ENCODE assay signal across 10 mouse cellular contexts in the genomic region with DNA sequence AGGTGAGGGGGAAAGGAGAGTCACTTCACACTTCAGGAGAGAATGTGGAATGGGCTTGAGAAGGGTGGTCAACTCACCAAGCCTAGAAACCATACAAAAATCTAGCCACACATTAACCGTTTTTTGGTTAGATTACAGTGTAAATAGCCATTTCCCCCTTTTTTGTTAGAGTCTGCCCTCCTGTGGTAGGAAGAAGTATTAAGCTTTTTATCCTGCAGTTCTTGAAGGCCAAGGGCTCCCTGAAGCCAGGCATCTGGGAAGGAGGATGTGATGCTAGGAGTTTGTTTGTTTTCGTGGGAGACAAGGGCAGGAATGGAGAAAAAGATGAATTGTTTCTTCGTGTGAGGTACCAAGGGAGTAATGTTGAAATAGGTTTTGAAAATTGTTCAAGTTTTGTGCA.
DNase-seq lines count a peak whose midpoint lies in the region; ATAC-seq and TF ChIP-seq lines count a peak whose summit lies in the region.
"Had no signal": no experiment of that assay in that cellular context is flagged by ENCODE, and none has a peak within 500 bp of the region (broad histone marks: within the 10 kb centered on the region; RNA-seq: fewer than 3 reads in every experiment).

No protein-coding gene starts in this region.

- H3K27me3 ChIP-seq in heart, adult 2 months (ENCODE audit: control insufficient read depth, insufficient read depth, low read length) = no peaks in the 10 kb centered on the region
- H3K27me3 ChIP-seq in heart, embryonic 10.5 days (ENCODE audit: insufficient read depth, poor library complexity, severe bottlenecking) = no peaks in the 10 kb centered on the region
- no peaks in the 10 kb centered on the region for H3K27me3 ChIP-seq in lung, postnatal 0 days (replicated peaks; ENCODE audit: insufficient read depth, low read length)
- H3K27me3 ChIP-seq in MEL (ENCODE audit: control insufficient read depth in 1 of 2, insufficient read depth in 2 of 2, low read length in 2 of 2) = no peaks in the 10 kb centered on the region

- no peak for TF ChIP-seq POLR2A in heart, adult 2 months (IDR thresholded peaks at IDR 0.05; ENCODE audit: insufficient read depth, low read depth, low read length)
- TF ChIP-seq POLR2A in MEL (IDR thresholded peaks at IDR 0.05; ENCODE audit: control insufficient read depth in 1 of 2, insufficient read depth in 1 of 2, low read depth in 1 of 2, low read length in 2 of 2, poor library complexity in 1 of 2) = no peak

- TF ChIP-seq CTCF in heart, adult 2 months (IDR thresholded peaks at IDR 0.05) = peak; percentile 59
- TF ChIP-seq CTCF in lung, postnatal 0 days (IDR thresholded peaks at IDR 0.05) = peak; percentile 58
- TF ChIP-seq CTCF in MEL (IDR thresholded peaks at IDR 0.05 in 2 of 3, conservative IDR thresholded peaks at IDR 0.05 in 1 of 3; ENCODE audit: control insufficient read depth in 1 of 3, insufficient read depth in 1 of 3, low read depth in 2 of 3, low read length in 3 of 3, poor library complexity in 1 of 3, severe bottlenecking in 1 of 3) = peak in 2 of 3 experiments; percentile 4 to 28; a peak in 2 of 6 replicates

- no peak for TF ChIP-seq EP300 in heart, adult 2 months (IDR thresholded peaks at IDR 0.05; ENCODE audit: insufficient read depth, low read depth, low read length)
- TF ChIP-seq EP300 in lung, postnatal 0 days (IDR thresholded peaks at IDR 0.05) = no peak
- TF ChIP-seq EP300 in MEL (IDR thresholded peaks at IDR 0.05; ENCODE audit: low read depth in 1 of 2, low read length in 2 of 2) = no peak

- no peaks in the 10 kb centered on the region for H3K4me1 ChIP-seq in heart, adult 2 months (ENCODE audit: control insufficient read depth, insufficient read depth, low read length)
- H3K4me1 ChIP-seq in heart, embryonic 10.5 days = no peaks in the 10 kb centered on the region
- H3K4me1 ChIP-seq in lung, postnatal 0 days (ENCODE audit: insufficient read depth, low read depth, low read length) = no peaks in the 10 kb centered on the region
- H3K4me1 ChIP-seq in MEL (ENCODE audit: control insufficient read depth in 1 of 2, insufficient read depth in 2 of 2, low read length in 2 of 2) = no peaks in the 10 kb centered on the region

- H3K4me3 ChIP-seq in heart, adult 2 months = no peak overlapping the region
- H3K4me3 ChIP-seq in heart, embryonic 10.5 days = no peak overlapping the region
- H3K4me3 ChIP-seq in lung, postnatal 0 days (ENCODE audit: low read depth, low read length) = no peak overlapping the region
- no peak overlapping the region for H3K4me3 ChIP-seq in MEL (ENCODE audit: control insufficient read depth in 1 of 2, insufficient read depth in 1 of 2, low read depth in 2 of 2, low read length in 2 of 2)

- no peak for ATAC-seq in lung, postnatal 0 days
- ATAC-seq in inflammation-experienced regulatory T-cells, adult 6 months = peak; percentile 43

- H3K79me2 ChIP-seq in heart, adult 2 months (replicated peaks; ENCODE audit: control insufficient read depth, insufficient read depth, low read length) = no peaks in the 10 kb centered on the region
- H3K79me2 ChIP-seq in MEL (ENCODE audit: control insufficient read depth, insufficient read depth, low read length, poor library complexity) = no peaks in the 10 kb centered on the region

- no peak overlapping the region for H3K4me2 ChIP-seq in lung, postnatal 0 days (replicated peaks; ENCODE audit: low read depth, low read length)
- H3K4me2 ChIP-seq: midbrain, embryonic 11.5 days had no signal

- no peak for DNase-seq in heart, adult 2 months
- no peak for DNase-seq in heart, embryonic 10.5 days (ENCODE audit: low spot score)
- DNase-seq in lung, postnatal 0 days (ENCODE audit: low spot score) = peak; percentile 14
- no peak for DNase-seq in lung, postnatal 4 days
- DNase-seq in MEL (ENCODE audit: low read depth, low spot score) = peak; percentile 6
- DNase-seq in cerebellum, postnatal 4 days (ENCODE audit: low spot score in 2 of 2) = no peak
- DNase-seq in c-Kit-positive CD71-positive TER-119-positive erythroid progenitor cells, embryonic 14.5 days (ENCODE audit: low spot score) = no peak
- DNase-seq: cerebellum, adult 9-10 months had no signal

- no peak overlapping the region for H3K27ac ChIP-seq in heart, adult 2 months
- H3K27ac ChIP-seq in heart, embryonic 10.5 days = no peak overlapping the region
- no peak overlapping the region for H3K27ac ChIP-seq in lung, postnatal 0 days (ENCODE audit: low read length)
- no peak overlapping the region for H3K27ac ChIP-seq in MEL (ENCODE audit: control insufficient read depth, low read depth, low read length)

- H3K9me3 ChIP-seq in heart, embryonic 10.5 days = no peaks in the 10 kb centered on the region
- H3K9me3 ChIP-seq in lung, postnatal 0 days (ENCODE audit: low read length) = no peaks in the 10 kb centered on the region
- H3K9me3 ChIP-seq in MEL (replicated peaks; ENCODE audit: insufficient read depth, low read length) = no peaks in the 10 kb centered on the region

- 16% methylated on average over 3 of the region's 3 CpGs for WGBS in heart, adult 2 months
- 35% methylated on average over 3 of the region's 3 CpGs for WGBS in heart, embryonic 10.5 days
- 15% methylated on average over 3 of the region's 3 CpGs for WGBS in lung, postnatal 0 days

- TF ChIP-seq RAD21 in MEL (IDR thresholded peaks at IDR 0.05; ENCODE audit: low read depth, low read length) = no peak; the same call in none of the 2 replicates

- no peaks in the 10 kb centered on the region for H3K36me3 ChIP-seq in heart, adult 2 months (ENCODE audit: control insufficient read depth, insufficient read depth, low read length)
- H3K36me3 ChIP-seq in heart, embryonic 10.5 days = no peaks in the 10 kb centered on the region
- no peaks in the 10 kb centered on the region for H3K36me3 ChIP-seq in lung, postnatal 0 days (ENCODE audit: insufficient read depth, low read length)
- no peaks in the 10 kb centered on the region for H3K36me3 ChIP-seq in MEL (ENCODE audit: control insufficient read depth in 1 of 2, insufficient read depth in 2 of 2, low read length in 2 of 2)

- intact Hi-C loops in heart, adult 2 months (cut with DNase I) = loop anchor here (5.0 kb wide), 1 partner anchor 265 kb away; no protein-coding TSS in a partner anchor

- H3K9ac ChIP-seq in heart, adult 2 months (ENCODE audit: low read depth, low read length) = no peak overlapping the region
- no peak overlapping the region for H3K9ac ChIP-seq in lung, postnatal 0 days (replicated peaks; ENCODE audit: low read depth)
- H3K9ac ChIP-seq in MEL (ENCODE audit: control insufficient read depth, low read depth, low read length, poor library complexity, severe bottlenecking) = no peak overlapping the region

TF ChIP-seq in MEL, 35 proteins besides CTCF, POLR2A, EP300 and RAD21:
- TF ChIP-seq MYC (IDR thresholded peaks at IDR 0.05; ENCODE audit: low read depth, low read length) (no peak), ZKSCAN1 (IDR thresholded peaks at IDR 0.05; ENCODE audit: low read depth, low read length) (no peak), ETS1 (IDR thresholded peaks at IDR 0.05; ENCODE audit: low read depth, low read length) (no peak), ZMIZ1 (IDR thresholded peaks at IDR 0.05; ENCODE audit: low read depth, low read length) (no peak), MXI1 (IDR thresholded peaks at IDR 0.05; ENCODE audit: low read depth, low read length) (no peak), BHLHE40 (IDR thresholded peaks at IDR 0.05; ENCODE audit: borderline replicate concordance, low read depth, low read length) (no peak), TBP (IDR thresholded peaks at IDR 0.05; ENCODE audit: low read depth, low read length) (no peak), RCOR1 (IDR thresholded peaks at IDR 0.05; ENCODE audit: low read depth, low read length) (no peak), ZC3H11A (IDR thresholded peaks at IDR 0.05; ENCODE audit: low read depth, low read length) (no peak), MAX (IDR thresholded peaks at IDR 0.05; ENCODE audit: low read length) (no peak), MAZ (IDR thresholded peaks at IDR 0.05; ENCODE audit: low read depth, low read length) (no peak), GATA1 (IDR thresholded peaks at IDR 0.05; ENCODE audit: low read depth, low read length) (no peak), E2F4 (IDR thresholded peaks at IDR 0.05; ENCODE audit: borderline replicate concordance, low read depth, low read length) (no peak), TAL1 (IDR thresholded peaks at IDR 0.05; ENCODE audit: low read length) (no peak), TCF12 (IDR thresholded peaks at IDR 0.05; ENCODE audit: low read depth, low read length) (no peak), MYB (IDR thresholded peaks at IDR 0.05; ENCODE audit: low read depth, low read length) (no peak), HCFC1 (IDR thresholded peaks at IDR 0.05; ENCODE audit: low read depth, low read length) (no peak)

Comparison
In these comparisons a context has a peak if more than half of its experiments do, and no peak if none do; other contexts are left out.
1. DNase-seq: peak in lung, postnatal 0 days (single experiment) and MEL (single experiment); none in heart, adult 2 months (0 of 2), heart, embryonic 10.5 days (single experiment), lung, postnatal 4 days (0 of 2), cerebellum, postnatal 4 days (0 of 2) and c-Kit-positive CD71-positive TER-119-positive erythroid progenitor cells, embryonic 14.5 days (single experiment).
2. Peak in every context shown above with its lines, with median percentiles within 50 percentile points of each other: CTCF ChIP-seq.